Mouse (Mus musculus): ENCODE data around the gene Rhag. TPM values are rescaled to one million over a fixed set of nuclear protein-coding genes. Genes with fewer than 3 reads are reported as not detected.

Rhag gene
- polyA plus RNA-seq, 1 experiment from 2014 or later, result 0.82 TPM

GRCm38 (mm10) chr17:40806953-40807572 is 3.9 kb upstream of the Rhag start, which contains the start of gene Crisp2:
Gene Crisp2 (minus strand): TSS chr17:40807003.
- no peak for DNase-seq
- no peak for TF ChIP-seq CTCF (IDR thresholded peaks at IDR 0.05; ENCODE audit: low read depth)
- WGBS, result 34% methylated on average over 2 of the region's 2 CpGs
- H3K27me3 ChIP-seq (ENCODE audit: insufficient read depth, low read length), result no peaks in the 10 kb centered on the region
- no peaks in the 10 kb centered on the region for H3K9me3 ChIP-seq (ENCODE audit: low read depth, low read length)
- H3K4me2 ChIP-seq, result no peak within 1 kb of the TSS
- H3K4me1 ChIP-seq (ENCODE audit: insufficient read depth), result no peaks in the 10 kb centered on the region; the same call in 1 of the 2 replicates
- no peak within 1 kb of the TSS for H3K9ac ChIP-seq
- H3K27ac ChIP-seq (ENCODE audit: low read depth), result peak within 1 kb of the TSS; percentile 50; the same call in 1 of the 2 replicates
- ATAC-seq (ENCODE audit: insufficient read depth), result no peak
- H3K36me3 ChIP-seq (ENCODE audit: insufficient read depth), result no peaks in the 10 kb centered on the region
- H3K4me3 ChIP-seq (ENCODE audit: low read depth, low read length), result no peak within 1 kb of the TSS

GRCm38 (mm10) chr17:40808071-40808470 is 2.9 kb upstream of the Rhag start:
- H3K4me2 ChIP-seq, result no peak overlapping the region
- no peak for ATAC-seq (ENCODE audit: insufficient read depth)

GRCm38 (mm10) chr17:40811560-40811959 is 634 bp downstream of the Rhag start:
- H3K9me3 ChIP-seq (ENCODE audit: low read depth, low read length), result no peaks in the 10 kb centered on the region
- no peaks in the 10 kb centered on the region for H3K36me3 ChIP-seq (ENCODE audit: insufficient read depth)
- no peak overlapping the region for H3K4me3 ChIP-seq (ENCODE audit: low read depth, low read length)
- H3K27ac ChIP-seq (ENCODE audit: low read depth), result no peak overlapping the region
- H3K9ac ChIP-seq, result no peak overlapping the region
- ATAC-seq (ENCODE audit: insufficient read depth) (no peak), DNase-seq (no peak)
- H3K27me3 ChIP-seq (ENCODE audit: insufficient read depth, low read length), result no peaks in the 10 kb centered on the region
- H3K4me2 ChIP-seq, result no peak overlapping the region
- no peaks in the 10 kb centered on the region; the same call in 1 of the 2 replicates for H3K4me1 ChIP-seq (ENCODE audit: insufficient read depth)
- 82% methylated on average over 1 of the region's 1 CpGs for WGBS
- no peak for TF ChIP-seq CTCF (IDR thresholded peaks at IDR 0.05; ENCODE audit: low read depth)

More at GRCm38 (mm10) chr17:40808071-40808470, 2.9 kb upstream of the Rhag start:
- Histone ChIP-seq H3K9ac (no peak overlapping the region), H3K9me3 (ENCODE audit: low read depth, low read length) (no peaks in the 10 kb centered on the region), H3K36me3 (ENCODE audit: insufficient read depth) (no peaks in the 10 kb centered on the region), H3K4me3 (ENCODE audit: low read depth, low read length) (no peak overlapping the region), H3K4me1 (ENCODE audit: insufficient read depth) (no peaks in the 10 kb centered on the region; the same call in 1 of the 2 replicates), H3K27ac (ENCODE audit: low read depth) (no peak overlapping the region), H3K27me3 (ENCODE audit: insufficient read depth, low read length) (no peaks in the 10 kb centered on the region)
- no peak for TF ChIP-seq CTCF (IDR thresholded peaks at IDR 0.05; ENCODE audit: low read depth)
- DNase-seq, result no peak

- Histone ChIP-seq H3K9me3 (ENCODE audit: low read depth, low read length) (no peaks in the 10 kb centered on the region), H3K4me1 (ENCODE audit: insufficient read depth) (no peaks in the 10 kb centered on the region), H3K4me3 (ENCODE audit: low read depth, low read length) (no peak overlapping the region), H3K36me3 (ENCODE audit: insufficient read depth) (no peaks in the 10 kb centered on the region), H3K9ac (no peak overlapping the region), H3K27me3 (ENCODE audit: insufficient read depth, low read length) (no peaks in the 10 kb centered on the region), H3K27ac (ENCODE audit: low read depth) (no peak overlapping the region), H3K4me2 (no peak overlapping the region)
- no peak for TF ChIP-seq CTCF (IDR thresholded peaks at IDR 0.05; ENCODE audit: low read depth)
- 68% methylated on average over 2 of the region's 2 CpGs for WGBS
- ATAC-seq (ENCODE audit: insufficient read depth), result no peak
- DNase-seq, result no peak
These were observed 1.3 kb downstream of the Rhag start for GRCm38 (mm10) chr17:40812259-40812658.

- no peak for TF ChIP-seq CTCF (IDR thresholded peaks at IDR 0.05; ENCODE audit: low read depth)
- H3K9me3 ChIP-seq (ENCODE audit: low read depth, low read length), result no peaks in the 10 kb centered on the region
- no peak overlapping the region for H3K4me3 ChIP-seq (ENCODE audit: low read depth, low read length)
- DNase-seq (no peak), ATAC-seq (ENCODE audit: insufficient read depth) (no peak; the same call in 1 of the 2 replicates)
- 62% methylated on average over 4 of the region's 4 CpGs for WGBS
- H3K36me3 ChIP-seq (ENCODE audit: insufficient read depth), result no peaks in the 10 kb centered on the region
- H3K4me2 ChIP-seq, result no peak overlapping the region
- H3K27me3 ChIP-seq (ENCODE audit: insufficient read depth, low read length), result no peaks in the 10 kb centered on the region
- H3K4me1 ChIP-seq (ENCODE audit: insufficient read depth), result no peaks in the 10 kb centered on the region
- no peak overlapping the region for H3K9ac ChIP-seq
- no peak overlapping the region for H3K27ac ChIP-seq (ENCODE audit: low read depth)
These were observed 6.5 kb downstream of the Rhag start for GRCm38 (mm10) chr17:40817340-40817943.

GRCm38 (mm10) chr17:40821477-40821876 is 10.6 kb downstream of the Rhag start:
- no peak for DNase-seq
- 58% methylated on average over 9 of the region's 9 CpGs for WGBS
- Histone ChIP-seq H3K4me1 (ENCODE audit: insufficient read depth) (no peaks in the 10 kb centered on the region), H3K36me3 (ENCODE audit: insufficient read depth) (no peaks in the 10 kb centered on the region), H3K27me3 (ENCODE audit: insufficient read depth, low read length) (no peaks in the 10 kb centered on the region), H3K9ac (no peak overlapping the region), H3K9me3 (ENCODE audit: low read depth, low read length) (no peaks in the 10 kb centered on the region), H3K4me2 (no peak overlapping the region), H3K27ac (ENCODE audit: low read depth) (no peak overlapping the region), H3K4me3 (ENCODE audit: low read depth, low read length) (no peak overlapping the region)
- no peak for TF ChIP-seq CTCF (IDR thresholded peaks at IDR 0.05; ENCODE audit: low read depth)
- no peak for ATAC-seq (ENCODE audit: insufficient read depth)

GRCm38 (mm10) chr17:40823817-40824216 is 12.9 kb downstream of the Rhag start:
- no peak overlapping the region for H3K27ac ChIP-seq (ENCODE audit: low read depth)
- H3K4me3 ChIP-seq (ENCODE audit: low read depth, low read length), result no peak overlapping the region
- WGBS, result 13% methylated on average over 4 of the region's 4 CpGs
- no peak for ATAC-seq (ENCODE audit: insufficient read depth)
- H3K9ac ChIP-seq, result no peak overlapping the region
- H3K27me3 ChIP-seq (ENCODE audit: insufficient read depth, low read length), result no peaks in the 10 kb centered on the region
- peak; percentile 61 for DNase-seq
- no peaks in the 10 kb centered on the region for H3K4me1 ChIP-seq (ENCODE audit: insufficient read depth)
- peak; percentile 65 for TF ChIP-seq CTCF (IDR thresholded peaks at IDR 0.05; ENCODE audit: low read depth)
- H3K36me3 ChIP-seq (ENCODE audit: insufficient read depth), result no peaks in the 10 kb centered on the region
- H3K9me3 ChIP-seq (ENCODE audit: low read depth, low read length), result no peaks in the 10 kb centered on the region
- no peak overlapping the region for H3K4me2 ChIP-seq
